Mouse (Mus musculus) ES-E14 (cell line): ENCODE results near the gene Pid1.

Experiments used
- CHD2 ChIP-seq: IDR thresholded peaks from 2 replicates; pipeline ENCODE4 v1.6.1; 2014; ENCODE audit warnings: mild to moderate bottlenecking, low read depth, low read length, inconsistent platforms
- HCFC1 ChIP-seq: IDR thresholded peaks from 2 replicates; pipeline ENCODE4 v1.6.1; 2012; ENCODE audit warnings: low read length, inconsistent platforms, borderline replicate concordance; ENCODE audit not compliant: insufficient read depth
- MAFK ChIP-seq: IDR thresholded peaks from 2 replicates; pipeline ENCODE4 v1.6.1; 2014; ENCODE audit warnings: mild to moderate bottlenecking, low read depth, low read length, inconsistent platforms; ENCODE audit not compliant: insufficient read depth
- ZNF384 ChIP-seq: IDR thresholded peaks from 2 replicates; pipeline ENCODE4 v1.6.1; 2012; ENCODE audit warnings: low read depth, low read length, inconsistent platforms

DNA sequence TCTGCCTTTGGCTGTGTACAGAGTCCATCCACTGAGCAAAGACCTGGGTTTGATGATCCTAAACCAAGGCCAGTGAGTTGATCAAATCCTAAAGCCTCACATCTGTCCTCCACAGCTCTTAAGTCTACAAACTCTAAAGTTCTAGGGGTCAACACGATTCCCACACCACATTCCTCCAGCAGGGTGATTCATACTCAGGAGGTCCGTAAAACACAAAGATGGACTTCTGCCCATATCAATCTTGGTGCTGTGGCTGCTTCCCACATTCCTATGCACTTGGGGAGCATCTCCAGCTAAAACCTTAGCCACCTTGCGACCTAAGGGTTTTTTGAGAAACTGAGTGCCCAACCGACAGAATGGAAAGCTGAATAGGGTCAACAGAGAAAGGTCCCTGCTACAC, 27.0 kb upstream of the Pid1 start:
- TF ChIP-seq MAFK (no peak), HCFC1 (no peak), ZNF384 (no peak), CHD2 (no peak)
